Mouse (Mus musculus) forebrain, postnatal 0 days (tissue): ENCODE results near the gene Smg8. TPM values are rescaled to one million over a fixed set of nuclear protein-coding genes. Genes with fewer than 3 reads are reported as not detected.

Experiments used
- ATAC-seq: fragments of 200-750 bp; cut with Nextera tagmentation; 2 replicates; pipeline ENCODE4 v1.8.0; 2017; ENCODE audit warnings: mild to moderate bottlenecking, moderate library complexity
- DNase-seq: peaks from one replicate; pipeline ENCODE4 v3.0.0-alpha.2; 2015
- H3K27ac ChIP-seq: fragments of 300-500 bp; sonication (generic); 2 replicates; pipeline ENCODE4 v1.5.1; 2014; ENCODE audit warnings: low read depth, mild to moderate bottlenecking, antibody characterized with exemption, low read length, moderate library complexity, mixed read lengths
- H3K27me3 ChIP-seq: fragments of 300-500 bp; sonication (generic); 2 replicates; pipeline ENCODE4 v1.6.1; 2014; ENCODE audit warnings: mild to moderate bottlenecking, low read length, mixed read lengths; ENCODE audit not compliant: insufficient read depth
- H3K36me3 ChIP-seq: fragments of 300-500 bp; sonication (generic); 2 replicates; pipeline ENCODE4 v1.6.1; 2014; ENCODE audit warnings: mild to moderate bottlenecking, moderate library complexity; ENCODE audit not compliant: insufficient read depth
- H3K4me1 ChIP-seq: fragments of 300-500 bp; sonication (generic); 2 replicates; pipeline ENCODE4 v1.6.1; 2014; ENCODE audit warnings: antibody characterized with exemption; ENCODE audit not compliant: insufficient read depth
- H3K4me2 ChIP-seq: fragments of 300-500 bp; sonication (generic); 2 replicates; pipeline ENCODE4 v1.6.1; 2014; ENCODE audit warnings: low read depth, mild to moderate bottlenecking, moderate library complexity
- H3K4me3 ChIP-seq: fragments of 300-500 bp; sonication (generic); 2 replicates; pipeline ENCODE4 v1.5.1; 2014; ENCODE audit warnings: low read depth, low read length, mixed read lengths
- H3K9ac ChIP-seq: fragments of 300-500 bp; sonication (generic); 2 replicates; pipeline ENCODE4 v1.6.1; 2014; ENCODE audit warnings: mild to moderate bottlenecking
- H3K9me3 ChIP-seq: fragments of 300-500 bp; sonication (generic); 2 replicates; pipeline ENCODE4 v1.6.1; 2016; ENCODE audit warnings: low read length
- CTCF ChIP-seq: sonication (generic); IDR thresholded peaks from 2 replicates; pipeline ENCODE4 v1.5.1; 2016; ENCODE audit warnings: antibody characterized with exemption, control low read depth, low read depth
- WGBS: fragments of 180-500 bp; shearing (Covaris S2); extraction: QIAGEN DNeasy Blood & Tissue Kit; methylation state at CpG from one replicate; pipeline ENCODE4 v1.1.7; 2014; 5-methylcytosine and 5-hydroxymethylcytosine counted together
- microRNA counts: library from miRNA; unstranded; fragments of <30 nt; microRNA quantifications from one replicate; lab custom pipeline; 2015
- microRNA-seq, 2 experiments: library from miRNA; unstranded; fragments of <30 nt; microRNA quantifications; one replicate each; pipeline ENCODE4; 2016
- polyA plus RNA-seq: library from polyadenylated mRNA; unstranded; fragments of >200 nt; fragmentation: Nextera tagmentation; extraction: Ambion mirVana; gene quantifications from 2 replicates; pipeline ENCODE4 v1.2.1, GENCODE M21; 2015
- total RNA-seq: library from RNA; depleted of rRNA; stranded (reverse); fragments of >200 nt; gene quantifications from 2 replicates; pipeline ENCODE4 v1.2.3, GENCODE M21; 2014; rRNA removed

Gene Smg8
- total and polyA plus RNA-seq, 2 experiments from 2014 or later: 16.2 to 30.2 TPM

DNA sequence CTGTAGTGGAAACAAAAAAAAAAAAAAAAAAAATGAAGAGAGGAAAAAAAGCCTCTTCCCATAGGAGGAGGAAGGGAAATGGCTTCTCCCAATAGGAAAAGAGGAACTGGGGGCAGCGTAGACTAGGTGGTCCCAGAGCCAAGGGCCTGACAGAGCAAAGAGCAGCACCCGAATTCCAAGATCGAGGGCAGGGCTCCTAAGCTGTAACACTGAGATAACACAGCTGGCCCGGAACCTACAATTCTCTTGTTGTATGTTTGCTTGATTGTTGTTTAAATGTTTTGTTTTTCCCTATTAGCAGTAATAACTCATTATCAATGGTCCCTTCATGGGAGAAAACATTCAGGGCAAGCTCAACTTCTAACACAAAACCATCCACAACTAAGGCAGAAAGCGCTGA lies 39.6 kb downstream of the Smg8 start:
- ATAC-seq (no peak), DNase-seq (no peak)
- no peak overlapping the region for H3K4me2 ChIP-seq
- 93% methylated on average over 5 of the region's 5 CpGs for WGBS
- no peak for TF ChIP-seq CTCF
- H3K27me3 ChIP-seq: no peaks in the 10 kb centered on the region
- no peak overlapping the region for H3K27ac ChIP-seq
- H3K4me1 ChIP-seq: no peaks in the 10 kb centered on the region
- H3K9me3 ChIP-seq: no peaks in the 10 kb centered on the region
- H3K9ac ChIP-seq: no peak overlapping the region
- H3K36me3 ChIP-seq: peaks cover 68% of the 10 kb centered on the region
- H3K4me3 ChIP-seq: no peak overlapping the region

DNA sequence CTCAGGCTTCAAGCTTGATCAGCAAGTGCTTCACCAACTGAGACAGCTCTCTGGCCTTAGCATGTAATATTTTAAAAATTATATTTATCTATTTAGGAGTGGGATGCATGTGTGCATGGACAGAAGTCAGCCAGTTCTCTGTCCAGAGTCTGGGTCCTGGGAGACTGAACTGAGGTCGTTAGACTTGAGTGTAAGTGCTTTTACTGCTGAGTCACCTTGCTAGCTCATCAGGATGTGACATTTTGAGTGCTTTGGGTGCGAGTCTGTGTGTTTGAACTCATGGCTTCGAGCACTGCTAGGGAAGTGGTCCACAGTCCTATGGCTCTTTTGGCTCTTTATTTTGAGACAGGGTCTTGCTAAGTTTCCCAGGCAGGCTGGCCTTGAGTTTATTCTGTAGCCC lies 43.5 kb downstream of the Smg8 start:
- no peak for ATAC-seq
- H3K27me3 ChIP-seq: no peaks in the 10 kb centered on the region
- peaks cover 66% of the 10 kb centered on the region for H3K36me3 ChIP-seq
- WGBS: 91% methylated on average over 3 of the region's 3 CpGs
- DNase-seq: no peak
- no peaks in the 10 kb centered on the region for H3K9me3 ChIP-seq
- H3K4me2 ChIP-seq: no peak overlapping the region
- TF ChIP-seq CTCF: no peak
- no peaks in the 10 kb centered on the region for H3K4me1 ChIP-seq
- H3K9ac ChIP-seq: no peak overlapping the region
- H3K27ac ChIP-seq: no peak overlapping the region
- no peak overlapping the region for H3K4me3 ChIP-seq

DNA sequence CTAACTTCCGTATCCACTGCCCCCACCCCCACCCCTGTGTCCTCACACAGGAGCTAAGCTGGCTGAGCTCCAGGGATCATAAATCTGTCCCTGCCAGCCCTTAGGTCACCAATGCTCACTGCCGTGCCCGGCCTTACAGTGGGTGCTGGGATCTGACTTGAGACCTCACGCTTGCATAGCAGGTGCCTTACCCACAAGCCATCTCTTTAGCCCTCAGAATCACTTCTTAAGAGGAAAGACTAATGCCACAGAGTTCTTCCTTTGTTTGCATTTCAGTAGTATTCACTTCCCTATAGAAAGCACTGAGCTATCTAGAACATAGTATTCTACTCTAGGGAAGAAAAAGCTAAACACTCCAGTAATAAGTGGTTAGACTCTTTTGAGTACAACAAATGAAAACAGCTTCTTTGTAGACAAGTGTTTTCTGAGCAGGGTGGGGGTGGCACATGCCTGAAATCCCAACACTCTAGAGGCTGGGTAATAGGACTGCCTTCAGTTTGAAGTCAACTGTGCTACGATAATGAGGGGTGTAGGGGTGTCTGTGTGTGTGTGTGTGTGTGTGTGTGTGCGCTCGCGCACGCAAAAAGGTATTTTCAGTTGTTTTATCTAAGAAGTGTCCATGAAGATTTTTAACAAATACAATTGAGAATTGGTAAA lies 47.1 kb downstream of the Smg8 start:
- H3K9ac ChIP-seq: no peak overlapping the region
- TF ChIP-seq CTCF: no peak
- H3K9me3 ChIP-seq: no peaks in the 10 kb centered on the region
- H3K4me2 ChIP-seq: no peak overlapping the region
- 89% methylated on average over 9 of the region's 9 CpGs for WGBS
- no peak for ATAC-seq
- H3K4me3 ChIP-seq: no peak overlapping the region
- H3K36me3 ChIP-seq: peaks cover 68% of the 10 kb centered on the region
- H3K27me3 ChIP-seq: no peaks in the 10 kb centered on the region
- no peaks in the 10 kb centered on the region for H3K4me1 ChIP-seq
- no peak overlapping the region for H3K27ac ChIP-seq
- DNase-seq: no peak

DNA sequence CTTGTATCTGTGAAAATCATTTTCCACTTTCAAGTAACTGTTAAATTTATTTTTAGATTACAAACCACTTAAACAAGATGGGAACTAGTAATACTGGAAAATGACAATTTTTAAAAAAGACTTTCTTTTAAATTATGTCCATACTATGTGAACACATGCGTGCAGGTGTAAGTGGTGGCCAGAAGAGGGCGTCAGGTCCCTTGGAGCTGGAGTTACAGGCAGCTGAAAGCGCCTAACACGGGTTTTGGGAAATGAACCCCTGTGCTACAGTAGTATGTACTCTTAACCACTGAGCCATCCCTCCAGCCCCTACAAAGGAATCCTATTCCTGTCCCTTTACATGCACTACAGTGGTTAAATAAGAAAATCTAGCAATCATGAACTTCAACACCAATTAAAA lies 50.4 kb downstream of the Smg8 start:
- peaks cover 68% of the 10 kb centered on the region for H3K36me3 ChIP-seq

DNA sequence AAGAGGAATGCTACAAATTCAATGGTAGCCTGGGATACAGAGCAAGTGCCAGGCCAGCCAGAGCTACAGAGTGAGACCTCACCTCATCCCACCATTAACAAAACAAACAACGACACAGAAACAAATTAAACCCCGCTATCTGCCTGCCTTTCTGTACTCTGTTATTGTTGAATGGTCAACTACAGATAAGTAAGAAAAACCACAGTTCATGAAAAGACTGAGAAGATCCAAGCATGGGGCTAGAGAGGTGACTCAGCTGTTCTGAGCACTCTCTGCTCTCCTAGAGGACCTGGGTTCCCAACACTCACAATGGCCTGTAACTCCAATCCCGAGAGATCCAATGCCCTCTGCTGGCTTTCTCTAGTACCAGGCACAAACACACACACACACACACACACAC lies 58.4 kb downstream of the Smg8 start:
- peaks cover 10% of the 10 kb centered on the region for H3K36me3 ChIP-seq
- no peaks in the 10 kb centered on the region for H3K9me3 ChIP-seq
- no peak overlapping the region for H3K9ac ChIP-seq
- no peak overlapping the region for H3K4me2 ChIP-seq
- no peaks in the 10 kb centered on the region for H3K27me3 ChIP-seq
- DNase-seq: no peak
- ATAC-seq: no peak
- H3K27ac ChIP-seq: no peak overlapping the region
- TF ChIP-seq CTCF: no peak
- no peaks in the 10 kb centered on the region for H3K4me1 ChIP-seq
- no peak overlapping the region for H3K4me3 ChIP-seq
- WGBS: 91% methylated on average over 3 of the region's 3 CpGs

More for the DNA sequence above, 50.4 kb downstream of the Smg8 start:
- Histone ChIP-seq H3K9me3 (no peaks in the 10 kb centered on the region), H3K27me3 (no peaks in the 10 kb centered on the region), H3K4me3 (no peak overlapping the region), H3K9ac (no peak overlapping the region), H3K4me2 (no peak overlapping the region), H3K27ac (no peak overlapping the region), H3K4me1 (no peaks in the 10 kb centered on the region)
- ATAC-seq: no peak
- 70% methylated on average over 4 of the region's 4 CpGs for WGBS
- TF ChIP-seq CTCF: peak; percentile 33
- no peak for DNase-seq

MicroRNA genes within 50 kb of the gene (microRNA counts, 519-probe panel; counts per million panel counts)
- microRNA mmu-miR-301a (lab: Ali Mortazavi, UCI): 6,439 counts per million, percentile 85 among the panel's probes with 10 or more counts

Small RNAs within 50 kb of the gene (microRNA-seq; reads per million reads assigned to microRNA genes)
- gene Mir301: 1,509 to 2,208 reads per million in 2 experiments

Other genes with a start within 250 kb of the Smg8 start
- 5.6 and 6.3 TPM in 2 replicates for gene Ypel2, start 93.1 kb downstream of the Smg8 start, total RNA-seq
- 3.7 and 4.5 TPM in 2 replicates for gene Ypel2, start 93.1 kb downstream of the Smg8 start, polyA plus RNA-seq
- gene Gdpd1, start 12.7 kb downstream of the Smg8 start, total RNA-seq: 73.7 and 85.2 TPM in 2 replicates
- gene Gdpd1, start 12.7 kb downstream of the Smg8 start, polyA plus RNA-seq: 182 and 186 TPM in 2 replicates
- 0.77 and 2.1 TPM in 2 replicates for gene Prr11, start 21.9 kb upstream of the Smg8 start, total RNA-seq
- gene Prr11, start 21.9 kb upstream of the Smg8 start, polyA plus RNA-seq: 0.90 and 1.1 TPM in 2 replicates
- gene Ska2, start 22.5 kb upstream of the Smg8 start, total RNA-seq: 32.2 and 41.5 TPM in 2 replicates
- gene Ska2, start 22.5 kb upstream of the Smg8 start, polyA plus RNA-seq: 29.2 and 31.1 TPM in 2 replicates
- 134 and 139 TPM in 2 replicates for gene Trim37, start 40.3 kb upstream of the Smg8 start, total RNA-seq
- 47.4 and 68.7 TPM in 2 replicates for gene Trim37, start 40.3 kb upstream of the Smg8 start, polyA plus RNA-seq